Mouse (Mus musculus): ENCODE measurements around the gene Ggta1. TPM values are rescaled to one million over a fixed set of nuclear protein-coding genes. Genes with fewer than 3 reads are reported as not detected.

Ggta1 gene
- polyA plus RNA-seq, 1 experiment from 2014 or later: 5.6 TPM

DNA sequence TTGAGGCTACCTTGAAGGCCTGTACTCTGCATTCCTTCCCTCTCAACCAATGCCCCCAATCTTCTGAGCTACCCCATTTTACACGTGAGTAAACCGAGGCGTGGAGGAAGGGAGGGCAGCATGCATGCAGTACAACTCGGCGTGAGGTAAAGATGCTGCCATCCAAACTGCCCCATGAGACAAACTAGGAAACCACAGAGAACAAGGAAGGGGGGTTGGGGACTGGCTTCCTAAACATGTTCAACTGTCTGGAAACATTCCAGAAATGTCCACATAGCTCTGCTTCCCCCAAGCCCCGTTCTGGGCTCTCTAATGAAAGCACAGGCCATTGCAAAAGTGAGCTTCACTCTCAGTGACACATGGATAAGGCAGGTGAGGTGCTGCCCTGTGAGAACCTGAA, 21.6 kb downstream of the Ggta1 start:
- H3K9ac ChIP-seq (replicated peaks; ENCODE audit: low read length): no peak overlapping the region
- H3K27me3 ChIP-seq (ENCODE audit: control insufficient read depth, insufficient read depth, low read length): no peaks in the 10 kb centered on the region
- no peaks in the 10 kb centered on the region for H3K36me3 ChIP-seq (ENCODE audit: control insufficient read depth, insufficient read depth, low read length)
- H3K4me3 ChIP-seq (replicated peaks; ENCODE audit: low read depth, low read length): no peak overlapping the region
- no peak for DNase-seq
- 90% methylated on average over 6 of the region's 6 CpGs for WGBS
- H3K9me3 ChIP-seq (ENCODE audit: control insufficient read depth, low read length): no peaks in the 10 kb centered on the region
- H3K4me1 ChIP-seq (ENCODE audit: control insufficient read depth, insufficient read depth, low read length): no peaks in the 10 kb centered on the region
- no peak overlapping the region for H3K4me2 ChIP-seq (ENCODE audit: low read length)
- no peak overlapping the region for H3K27ac ChIP-seq (replicated peaks; ENCODE audit: low read depth, low read length)
- no peak for ATAC-seq (ENCODE audit: low FRiP score, low TSS enrichment)

- Histone ChIP-seq H3K27ac (replicated peaks; ENCODE audit: low read depth, low read length) (no peak overlapping the region), H3K4me3 (replicated peaks; ENCODE audit: low read depth, low read length) (no peak overlapping the region), H3K9me3 (ENCODE audit: control insufficient read depth, low read length) (no peaks in the 10 kb centered on the region), H3K9ac (replicated peaks; ENCODE audit: low read length) (no peak overlapping the region), H3K27me3 (ENCODE audit: control insufficient read depth, insufficient read depth, low read length) (no peaks in the 10 kb centered on the region), H3K4me2 (ENCODE audit: low read length) (no peak overlapping the region), H3K4me1 (ENCODE audit: control insufficient read depth, insufficient read depth, low read length) (no peaks in the 10 kb centered on the region), H3K36me3 (ENCODE audit: control insufficient read depth, insufficient read depth, low read length) (no peaks in the 10 kb centered on the region)
- ATAC-seq (ENCODE audit: low FRiP score, low TSS enrichment): no peak
- no peak for DNase-seq
- WGBS: 85% methylated on average over 3 of the region's 3 CpGs
Measured at GRCm38 (mm10) chr2:35440480-35440879, 22.6 kb downstream of the Ggta1 start.

GRCm38 (mm10) chr2:35437796-35438195, 25.2 kb downstream of the Ggta1 start:
- DNase-seq (no peak), ATAC-seq (ENCODE audit: low FRiP score, low TSS enrichment) (no peak)
- no peaks in the 10 kb centered on the region for H3K36me3 ChIP-seq (ENCODE audit: control insufficient read depth, insufficient read depth, low read length)
- H3K9ac ChIP-seq (replicated peaks; ENCODE audit: low read length): no peak overlapping the region
- no peak overlapping the region for H3K4me3 ChIP-seq (replicated peaks; ENCODE audit: low read depth, low read length)
- no peak overlapping the region for H3K27ac ChIP-seq (replicated peaks; ENCODE audit: low read depth, low read length)
- H3K27me3 ChIP-seq (ENCODE audit: control insufficient read depth, insufficient read depth, low read length): no peaks in the 10 kb centered on the region
- H3K4me2 ChIP-seq (ENCODE audit: low read length): no peak overlapping the region
- no peaks in the 10 kb centered on the region for H3K4me1 ChIP-seq (ENCODE audit: control insufficient read depth, insufficient read depth, low read length)
- no peaks in the 10 kb centered on the region for H3K9me3 ChIP-seq (ENCODE audit: control insufficient read depth, low read length)
- 91% methylated on average over 2 of the region's 2 CpGs for WGBS

GRCm38 (mm10) chr2:35434576-35435123, 28.4 kb downstream of the Ggta1 start:
- ATAC-seq (ENCODE audit: low FRiP score, low TSS enrichment) (no peak), DNase-seq (no peak)
- Histone ChIP-seq H3K4me1 (ENCODE audit: control insufficient read depth, insufficient read depth, low read length) (no peaks in the 10 kb centered on the region), H3K36me3 (ENCODE audit: control insufficient read depth, insufficient read depth, low read length) (no peaks in the 10 kb centered on the region), H3K9me3 (ENCODE audit: control insufficient read depth, low read length) (no peaks in the 10 kb centered on the region), H3K27ac (replicated peaks; ENCODE audit: low read depth, low read length) (no peak overlapping the region), H3K9ac (replicated peaks; ENCODE audit: low read length) (no peak overlapping the region), H3K4me3 (replicated peaks; ENCODE audit: low read depth, low read length) (no peak overlapping the region), H3K27me3 (ENCODE audit: control insufficient read depth, insufficient read depth, low read length) (no peaks in the 10 kb centered on the region), H3K4me2 (ENCODE audit: low read length) (no peak overlapping the region)
- 85% methylated on average over 6 of the region's 6 CpGs for WGBS

GRCm38 (mm10) chr2:35433428-35433827, 29.6 kb downstream of the Ggta1 start:
- no peak for ATAC-seq (ENCODE audit: low FRiP score, low TSS enrichment)
- Histone ChIP-seq H3K27me3 (ENCODE audit: control insufficient read depth, insufficient read depth, low read length) (no peaks in the 10 kb centered on the region), H3K9me3 (ENCODE audit: control insufficient read depth, low read length) (no peaks in the 10 kb centered on the region), H3K9ac (replicated peaks; ENCODE audit: low read length) (no peak overlapping the region), H3K4me3 (replicated peaks; ENCODE audit: low read depth, low read length) (no peak overlapping the region), H3K27ac (replicated peaks; ENCODE audit: low read depth, low read length) (no peak overlapping the region), H3K4me2 (ENCODE audit: low read length) (no peak overlapping the region), H3K36me3 (ENCODE audit: control insufficient read depth, insufficient read depth, low read length) (no peaks in the 10 kb centered on the region), H3K4me1 (ENCODE audit: control insufficient read depth, insufficient read depth, low read length) (no peaks in the 10 kb centered on the region)
- no peak for DNase-seq
- 77% methylated on average over 4 of the region's 4 CpGs for WGBS

GRCm38 (mm10) chr2:35432472-35432871, 30.6 kb downstream of the Ggta1 start:
- Histone ChIP-seq H3K9ac (replicated peaks; ENCODE audit: low read length) (no peak overlapping the region), H3K4me2 (ENCODE audit: low read length) (no peak overlapping the region), H3K27me3 (ENCODE audit: control insufficient read depth, insufficient read depth, low read length) (no peaks in the 10 kb centered on the region), H3K4me1 (ENCODE audit: control insufficient read depth, insufficient read depth, low read length) (no peaks in the 10 kb centered on the region), H3K4me3 (replicated peaks; ENCODE audit: low read depth, low read length) (no peak overlapping the region), H3K36me3 (ENCODE audit: control insufficient read depth, insufficient read depth, low read length) (no peaks in the 10 kb centered on the region), H3K27ac (replicated peaks; ENCODE audit: low read depth, low read length) (no peak overlapping the region), H3K9me3 (ENCODE audit: control insufficient read depth, low read length) (no peaks in the 10 kb centered on the region)
- ATAC-seq (ENCODE audit: low FRiP score, low TSS enrichment): no peak
- DNase-seq: no peak
- 46% methylated on average over 7 of the region's 7 CpGs for WGBS

DNA sequence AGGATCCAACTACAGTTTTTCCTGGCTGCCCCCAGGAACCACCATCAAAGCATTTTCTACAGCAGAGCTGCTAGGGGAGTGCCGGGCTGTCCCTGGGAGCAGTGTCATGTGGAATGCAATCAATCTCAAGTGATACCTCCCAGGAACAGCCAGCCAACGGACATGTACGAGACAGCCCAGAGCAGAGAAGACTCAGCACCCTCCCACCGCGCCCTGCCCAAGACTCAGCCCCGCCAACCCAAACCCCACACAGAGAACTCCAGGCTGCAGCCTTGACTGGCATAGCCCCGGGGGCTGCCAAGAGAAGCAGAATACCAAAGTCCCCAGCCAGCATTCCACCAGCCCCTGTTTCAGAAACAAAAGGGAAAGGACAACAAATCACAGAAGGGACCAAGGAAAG, 31.0 kb downstream of the Ggta1 start:
- ATAC-seq (ENCODE audit: low FRiP score, low TSS enrichment): no peak
- H3K4me1 ChIP-seq (ENCODE audit: control insufficient read depth, insufficient read depth, low read length): no peaks in the 10 kb centered on the region
- H3K9me3 ChIP-seq (ENCODE audit: control insufficient read depth, low read length): no peaks in the 10 kb centered on the region
- no peak overlapping the region for H3K9ac ChIP-seq (replicated peaks; ENCODE audit: low read length)
- WGBS: 66% methylated on average over 7 of the region's 7 CpGs
- no peak overlapping the region for H3K27ac ChIP-seq (replicated peaks; ENCODE audit: low read depth, low read length)
- no peak for DNase-seq
- no peaks in the 10 kb centered on the region for H3K36me3 ChIP-seq (ENCODE audit: control insufficient read depth, insufficient read depth, low read length)
- H3K4me3 ChIP-seq (replicated peaks; ENCODE audit: low read depth, low read length): no peak overlapping the region
- H3K27me3 ChIP-seq (ENCODE audit: control insufficient read depth, insufficient read depth, low read length): no peaks in the 10 kb centered on the region
- H3K4me2 ChIP-seq (ENCODE audit: low read length): no peak overlapping the region

GRCm38 (mm10) chr2:35430806-35431205, 32.2 kb downstream of the Ggta1 start:
- WGBS: 58% methylated on average over 8 of the region's 8 CpGs
- no peak overlapping the region for H3K27ac ChIP-seq (replicated peaks; ENCODE audit: low read depth, low read length)
- no peaks in the 10 kb centered on the region for H3K36me3 ChIP-seq (ENCODE audit: control insufficient read depth, insufficient read depth, low read length)
- H3K27me3 ChIP-seq (ENCODE audit: control insufficient read depth, insufficient read depth, low read length): no peaks in the 10 kb centered on the region
- H3K4me2 ChIP-seq (ENCODE audit: low read length): no peak overlapping the region
- H3K9me3 ChIP-seq (ENCODE audit: control insufficient read depth, low read length): no peaks in the 10 kb centered on the region
- H3K4me1 ChIP-seq (ENCODE audit: control insufficient read depth, insufficient read depth, low read length): no peaks in the 10 kb centered on the region
- H3K4me3 ChIP-seq (replicated peaks; ENCODE audit: low read depth, low read length): no peak overlapping the region
- no peak overlapping the region for H3K9ac ChIP-seq (replicated peaks; ENCODE audit: low read length)
- no peak for ATAC-seq (ENCODE audit: low FRiP score, low TSS enrichment)
- DNase-seq: no peak

DNA sequence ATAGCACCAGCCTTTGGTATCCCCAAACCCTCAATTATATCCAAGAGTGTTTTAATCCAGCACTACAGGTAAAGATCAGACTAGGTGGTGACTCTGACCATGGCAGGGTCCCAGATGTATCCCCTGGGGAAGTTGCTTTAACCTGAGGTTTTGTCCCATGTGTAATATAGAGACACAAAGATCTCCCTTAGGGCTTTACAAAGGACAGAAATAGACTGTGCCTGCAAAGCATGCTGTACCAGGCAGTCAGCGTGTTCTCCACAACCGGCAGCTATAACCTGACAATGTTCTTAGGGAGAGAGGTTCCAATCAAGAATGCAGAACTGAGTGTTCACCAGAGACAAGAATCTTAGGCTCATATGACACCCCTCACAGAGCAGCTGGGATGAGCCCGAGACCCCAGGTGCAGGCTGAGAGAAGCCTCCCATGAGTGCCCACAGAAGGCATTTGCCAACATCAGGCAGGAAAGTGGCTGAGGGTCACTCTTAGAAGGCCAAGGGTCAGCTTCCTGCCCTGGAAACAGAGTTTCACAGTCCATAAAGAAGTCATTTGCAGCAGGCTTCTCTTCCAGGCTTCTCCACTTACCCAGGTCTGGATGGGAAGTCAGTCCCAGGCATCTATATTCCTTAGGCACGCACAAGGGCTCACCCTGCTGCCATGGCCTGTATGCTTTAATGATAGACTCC, 34.3 kb downstream of the Ggta1 start:
- DNase-seq (no peak), ATAC-seq (ENCODE audit: low FRiP score, low TSS enrichment) (no peak)
- no peak overlapping the region for H3K4me2 ChIP-seq (ENCODE audit: low read length)
- H3K9ac ChIP-seq (replicated peaks; ENCODE audit: low read length): no peak overlapping the region
- no peaks in the 10 kb centered on the region for H3K9me3 ChIP-seq (ENCODE audit: control insufficient read depth, low read length)
- 89% methylated on average over 4 of the region's 4 CpGs for WGBS
- no peaks in the 10 kb centered on the region for H3K36me3 ChIP-seq (ENCODE audit: control insufficient read depth, insufficient read depth, low read length)
- no peaks in the 10 kb centered on the region for H3K27me3 ChIP-seq (ENCODE audit: control insufficient read depth, insufficient read depth, low read length)
- no peak overlapping the region for H3K27ac ChIP-seq (replicated peaks; ENCODE audit: low read depth, low read length)
- H3K4me3 ChIP-seq (replicated peaks; ENCODE audit: low read depth, low read length): no peak overlapping the region
- H3K4me1 ChIP-seq (ENCODE audit: control insufficient read depth, insufficient read depth, low read length): no peaks in the 10 kb centered on the region

Measured in midbrain, embryonic 14.5 days (tissue).